Mouse (Mus musculus): ENCODE measurements at regions not wholly inside any gene's neighbourhood (a gene's known extent, or its start where the extent isn't known, plus 50 kb on each side); places are given as distances from the start of the nearest gene placed in this dataset.

DNA sequence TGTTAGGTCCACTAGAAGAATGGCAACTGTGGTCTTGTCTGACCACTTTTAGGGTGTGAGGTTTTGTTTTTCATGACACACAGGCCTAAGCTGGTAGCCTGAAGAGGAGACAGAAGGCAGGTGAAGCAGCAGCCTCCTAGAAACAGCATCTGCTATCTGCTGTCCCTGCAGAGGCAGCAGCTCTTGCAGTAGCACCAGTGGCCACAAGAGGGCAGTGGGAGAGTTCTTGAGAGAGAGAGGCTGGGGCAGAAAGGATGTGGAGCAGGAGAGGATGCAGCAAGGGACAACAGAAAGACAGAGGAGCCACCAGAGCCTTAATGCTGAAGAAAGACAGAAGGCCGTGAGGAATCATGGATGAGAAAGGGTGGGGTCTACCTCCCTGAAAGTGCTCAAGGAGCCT lies 88.1 kb upstream of the Usp51 start:
- peak; percentile 60 to 72 for DNase-seq
- intact Hi-C loops (cut with DNase I) = no loop called here

DNA sequence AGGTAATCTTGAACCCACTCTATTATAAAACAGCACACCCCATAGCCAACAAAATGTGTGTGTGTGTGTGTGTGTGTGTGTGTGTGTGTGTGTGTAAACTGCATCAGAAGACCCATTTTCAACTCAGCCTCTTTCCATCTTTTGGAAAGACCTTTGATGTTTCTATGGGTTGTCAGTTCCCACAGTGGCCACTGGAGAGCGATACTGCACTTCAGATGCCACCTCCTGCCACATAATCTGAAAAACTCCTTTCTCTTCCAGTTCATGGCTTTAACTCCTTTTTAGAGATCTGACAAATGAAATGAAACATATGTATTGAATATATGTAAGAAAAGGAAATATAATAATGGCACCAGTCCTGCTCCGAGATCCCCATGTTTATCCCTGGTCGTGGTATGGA lies 79.3 kb upstream of the Usp51 start:
- intact Hi-C loops (cut with DNase I) = loop anchor here (2.0 to 10.0 kb wide), 3 partner anchors 218 to 440 kb away; no protein-coding TSS in a partner anchor
- DNase-seq = peak in 1 of 2 experiments; percentile 9

DNA sequence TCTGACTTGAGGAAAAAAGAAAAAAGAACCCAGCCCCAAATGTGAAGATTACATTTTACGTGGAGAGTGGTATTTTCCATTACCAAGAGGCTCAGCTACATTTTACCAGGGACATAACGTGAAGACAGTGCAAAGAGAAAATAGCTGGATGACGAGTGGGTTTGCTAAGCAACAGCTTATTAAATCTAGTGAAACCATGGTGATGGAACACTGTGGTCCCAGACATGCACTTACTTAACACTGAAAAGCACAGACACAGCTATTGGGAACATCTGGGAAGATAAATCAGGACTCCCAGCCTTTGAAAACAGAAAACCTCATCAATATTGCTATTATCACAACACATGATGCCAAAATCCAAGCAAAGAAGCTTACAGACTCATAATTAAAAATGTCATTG lies 60.1 kb upstream of the Usp51 start:
- intact Hi-C loops (cut with DNase I) = no loop called here
- DNase-seq = no peak
